ENCODE assay signal across 9 mouse cellular contexts in the genomic region with DNA sequence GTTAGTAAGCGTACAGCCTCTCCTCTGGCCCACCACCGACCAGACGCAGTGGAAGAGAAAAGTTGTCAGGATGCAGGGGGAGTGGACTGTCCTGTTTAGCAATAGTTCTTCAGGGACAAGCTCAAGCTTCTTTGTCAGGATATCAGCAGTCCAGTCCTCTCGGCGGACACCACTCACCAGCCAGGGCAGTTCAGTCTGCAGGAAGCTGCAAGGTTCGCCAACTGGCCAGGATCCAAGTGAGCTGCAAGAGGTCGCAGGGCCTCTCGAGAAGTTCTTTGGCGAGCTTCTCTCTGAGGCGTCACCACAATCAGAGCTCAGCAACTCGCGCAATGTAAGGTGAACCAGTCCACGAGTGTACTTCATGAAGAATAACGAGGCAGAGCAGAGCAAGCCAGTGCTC. TPM values are rescaled to one million over a fixed set of nuclear protein-coding genes. Genes with fewer than 3 reads are reported as not detected.
A peak's percentile ranks its signal among the peaks of the same experiment; 100 is the strongest.
DNase-seq lines count a peak whose midpoint lies in the region; ATAC-seq and TF ChIP-seq lines count a peak whose summit lies in the region.
"Had no signal": no experiment of that assay in that cellular context is flagged by ENCODE, and none has a peak within 500 bp of the region (broad histone marks: within the 10 kb centered on the region; RNA-seq: fewer than 3 reads in every experiment).

No protein-coding gene starts in this region.

- no peak overlapping the region for H3K27ac ChIP-seq in forebrain, embryonic 11.5 days (ENCODE audit: low read depth, low read length)
- no peak overlapping the region for H3K27ac ChIP-seq in forebrain, postnatal 0 days (ENCODE audit: low read depth, low read length)
- H3K27ac ChIP-seq in heart, embryonic 15.5 days: peak overlapping the region; percentile 55
- H3K27ac ChIP-seq in hindbrain, embryonic 16.5 days (ENCODE audit: low read depth, low read length): no peak overlapping the region
- H3K27ac ChIP-seq: macrophage had no signal

- H3K4me3 ChIP-seq in forebrain, embryonic 11.5 days (ENCODE audit: low read depth, low read length): no peak overlapping the region
- H3K4me3 ChIP-seq in forebrain, postnatal 0 days (ENCODE audit: low read depth, low read length): no peak overlapping the region
- no peak overlapping the region for H3K4me3 ChIP-seq in heart, embryonic 15.5 days
- H3K4me3 ChIP-seq in lung, adult 2 months (replicated peaks; ENCODE audit: extremely low read depth, low read depth, low read length): peak overlapping the region; percentile 31
- H3K4me3 ChIP-seq in hindbrain, embryonic 16.5 days (ENCODE audit: low read length): no peak overlapping the region

- no peak for TF ChIP-seq CTCF in forebrain, postnatal 0 days (IDR thresholded peaks at IDR 0.05; ENCODE audit: low read depth)
- TF ChIP-seq CTCF in lung, adult 2 months (IDR thresholded peaks at IDR 0.05; ENCODE audit: insufficient read depth, low read length): no peak

- H3K4me1 ChIP-seq in forebrain, embryonic 11.5 days (replicated peaks; ENCODE audit: control insufficient read depth, insufficient read depth, low read length): no peaks in the 10 kb centered on the region
- no peaks in the 10 kb centered on the region for H3K4me1 ChIP-seq in forebrain, postnatal 0 days (ENCODE audit: insufficient read depth)
- H3K4me1 ChIP-seq in heart, embryonic 15.5 days (replicated peaks): peaks cover 24% of the 10 kb centered on the region
- peaks cover 5% of the 10 kb centered on the region; the same call in 1 of the 2 replicates for H3K4me1 ChIP-seq in lung, adult 2 months (ENCODE audit: control insufficient read depth, insufficient read depth, low read length)
- no peaks in the 10 kb centered on the region for H3K4me1 ChIP-seq in hindbrain, embryonic 16.5 days (ENCODE audit: control insufficient read depth, insufficient read depth, low read depth, low read length)

- TF ChIP-seq POLR2A in lung, adult 2 months (IDR thresholded peaks at IDR 0.05; ENCODE audit: borderline replicate concordance, extremely low read depth, low read depth, low read length): no peak

- 88% methylated on average over 14 of the region's 14 CpGs for WGBS in forebrain, embryonic 11.5 days
- WGBS in forebrain, postnatal 0 days: 70% methylated on average over 14 of the region's 14 CpGs
- 35% methylated on average over 14 of the region's 14 CpGs for WGBS in heart, embryonic 15.5 days
- WGBS in lung, adult 2 months: 15% methylated on average over 14 of the region's 14 CpGs
- 70% methylated on average over 14 of the region's 14 CpGs for WGBS in hindbrain, embryonic 16.5 days

- H3K36me3 ChIP-seq in forebrain, embryonic 11.5 days (ENCODE audit: control insufficient read depth, insufficient read depth, low read length): no peaks in the 10 kb centered on the region
- no peaks in the 10 kb centered on the region for H3K36me3 ChIP-seq in forebrain, postnatal 0 days (ENCODE audit: insufficient read depth)
- H3K36me3 ChIP-seq in heart, embryonic 15.5 days: no peaks in the 10 kb centered on the region
- no peaks in the 10 kb centered on the region for H3K36me3 ChIP-seq in hindbrain, embryonic 16.5 days (ENCODE audit: control insufficient read depth, insufficient read depth, low read length)

- no peak overlapping the region for H3K4me2 ChIP-seq in forebrain, embryonic 11.5 days (ENCODE audit: low read depth, low read length, severe bottlenecking)
- H3K4me2 ChIP-seq in forebrain, postnatal 0 days (ENCODE audit: low read depth): no peak overlapping the region
- peak overlapping the region; percentile 14 for H3K4me2 ChIP-seq in heart, embryonic 15.5 days
- no peak overlapping the region for H3K4me2 ChIP-seq in hindbrain, embryonic 16.5 days (ENCODE audit: low read length)

- H3K9me3 ChIP-seq in forebrain, embryonic 11.5 days (ENCODE audit: control insufficient read depth, low read length): no peaks in the 10 kb centered on the region
- H3K9me3 ChIP-seq in forebrain, postnatal 0 days (ENCODE audit: low read length): no peaks in the 10 kb centered on the region
- H3K9me3 ChIP-seq in heart, embryonic 15.5 days (replicated peaks): no peaks in the 10 kb centered on the region
- H3K9me3 ChIP-seq in hindbrain, embryonic 16.5 days (ENCODE audit: control insufficient read depth, low read length): no peaks in the 10 kb centered on the region

- H3K27me3 ChIP-seq in forebrain, embryonic 11.5 days (ENCODE audit: control insufficient read depth, insufficient read depth, low read length): no peaks in the 10 kb centered on the region
- no peaks in the 10 kb centered on the region for H3K27me3 ChIP-seq in forebrain, postnatal 0 days (ENCODE audit: insufficient read depth, low read length)
- no peaks in the 10 kb centered on the region for H3K27me3 ChIP-seq in heart, embryonic 15.5 days
- H3K27me3 ChIP-seq in hindbrain, embryonic 16.5 days (replicated peaks; ENCODE audit: control insufficient read depth, insufficient read depth, low read length): no peaks in the 10 kb centered on the region

- DNase-seq in forebrain, embryonic 11.5 days (ENCODE audit: low spot score): peak; percentile 41
- no peak for DNase-seq in forebrain, postnatal 0 days
- peak; percentile 86 for DNase-seq in adrenal gland, postnatal 10 days
- peak; percentile 57 for DNase-seq in lung, adult 2 months
- no peak for DNase-seq in cerebellum, adult 9-10 months

- ATAC-seq in forebrain, embryonic 11.5 days (replicated peaks; ENCODE audit: low FRiP score): no peak
- ATAC-seq in forebrain, postnatal 0 days: no peak
- peak; percentile 61 for ATAC-seq in heart, embryonic 15.5 days (replicated peaks; ENCODE audit: insufficient number of reproducible peaks, insufficient read depth, low FRiP score, low read depth)
- no peak for ATAC-seq in inflammation-experienced regulatory T-cells, adult 6 months
- no peak for ATAC-seq in hindbrain, embryonic 16.5 days

- H3K9ac ChIP-seq in forebrain, embryonic 11.5 days (ENCODE audit: low read length): no peak overlapping the region
- H3K9ac ChIP-seq in forebrain, postnatal 0 days: no peak overlapping the region
- H3K9ac ChIP-seq in heart, embryonic 15.5 days: no peak overlapping the region
- H3K9ac ChIP-seq in hindbrain, embryonic 16.5 days (ENCODE audit: low read depth, low read length): no peak overlapping the region

RNA-seq across cellular contexts. Expression of a gene that starts 21.4 kb away (rescaled TPM):
- polyA plus RNA-seq in forebrain, embryonic 11.5 days (2014; fragmentation: Nextera tagmentation; extraction: Ambion mirVana): 13.7 and 13.9 TPM in 2 replicates
- total RNA-seq in forebrain, postnatal 0 days (2014; rRNA removed): 20.9 and 22.5 TPM in 2 replicates
- 4.2 and 6.8 TPM in 2 replicates for polyA plus RNA-seq in forebrain, postnatal 0 days (2015; fragmentation: Nextera tagmentation; extraction: Ambion mirVana)
- 1 to 10 TPM; 5.2 to 7.4 TPM for total RNA-seq in adrenal gland, postnatal 10 days (2021)
- 8.3 and 10.2 TPM in 2 replicates for polyA plus RNA-seq in heart, embryonic 15.5 days (2015; fragmentation: Nextera tagmentation; extraction: Ambion mirVana)
- polyA plus RNA-seq in lung, adult 2 months (2012; rRNA removed): 14.1 and 14.5 TPM in 2 replicates
- polyA plus RNA-seq in inflammation-experienced regulatory T-cells, adult 6 months (2017; shearing (Covaris generic)): 10 to 100 TPM in 1 of 3 experiments, 1 to 10 TPM in 2; 9.0 to 11.1 (median 9.3) TPM
- 13.0 and 15.6 TPM in 2 replicates for polyA plus RNA-seq in hindbrain, embryonic 16.5 days (2015; fragmentation: Nextera tagmentation; extraction: Ambion mirVana)

RNA-seq across cellular contexts. Expression of a gene that starts 34.4 kb away (rescaled TPM):
- 6.6 and 7.6 TPM in 2 replicates for polyA plus RNA-seq in forebrain, embryonic 11.5 days (2014; fragmentation: Nextera tagmentation; extraction: Ambion mirVana)
- 36.5 and 48.1 TPM in 2 replicates for total RNA-seq in forebrain, postnatal 0 days (2014; rRNA removed)
- 2.5 and 3.5 TPM in 2 replicates for polyA plus RNA-seq in forebrain, postnatal 0 days (2015; fragmentation: Nextera tagmentation; extraction: Ambion mirVana)
- total RNA-seq in adrenal gland, postnatal 10 days (2021): 10 to 100 TPM; 35.4 to 42.4 TPM
- 4.7 and 5.7 TPM in 2 replicates for polyA plus RNA-seq in heart, embryonic 15.5 days (2015; fragmentation: Nextera tagmentation; extraction: Ambion mirVana)
- 48.2 and 55.8 TPM in 2 replicates for polyA plus RNA-seq in lung, adult 2 months (2012; rRNA removed)
- polyA plus RNA-seq in inflammation-experienced regulatory T-cells, adult 6 months (2017; shearing (Covaris generic)): 10 to 100 TPM in 1 of 3 experiments, 1 to 10 TPM in 2; 5.1 to 23.3 (median 6.8) TPM
- 4.0 and 4.1 TPM in 2 replicates for polyA plus RNA-seq in hindbrain, embryonic 16.5 days (2015; fragmentation: Nextera tagmentation; extraction: Ambion mirVana)

RNA-seq across cellular contexts. Expression of a gene that starts 53.4 kb away (rescaled TPM):
- polyA plus RNA-seq in forebrain, embryonic 11.5 days (2014; fragmentation: Nextera tagmentation; extraction: Ambion mirVana): 3.2 and 4.2 TPM in 2 replicates
- 84.2 and 85.2 TPM in 2 replicates for total RNA-seq in forebrain, postnatal 0 days (2014; rRNA removed)
- polyA plus RNA-seq in forebrain, postnatal 0 days (2015; fragmentation: Nextera tagmentation; extraction: Ambion mirVana): 3.1 and 5.0 TPM in 2 replicates
- 10 to 100 TPM; 15.7 to 21.6 TPM for total RNA-seq in adrenal gland, postnatal 10 days (2021)
- 0.60 and 1.0 TPM in 2 replicates for polyA plus RNA-seq in heart, embryonic 15.5 days (2015; fragmentation: Nextera tagmentation; extraction: Ambion mirVana)
- polyA plus RNA-seq in lung, adult 2 months (2012; rRNA removed): 31.3 and 32.8 TPM in 2 replicates
- polyA plus RNA-seq in inflammation-experienced regulatory T-cells, adult 6 months (2017; shearing (Covaris generic)): not detected
- polyA plus RNA-seq in hindbrain, embryonic 16.5 days (2015; fragmentation: Nextera tagmentation; extraction: Ambion mirVana): 2.5 and 4.9 TPM in 2 replicates

RNA-seq across cellular contexts. Expression of a gene that starts 55.0 kb away (rescaled TPM):
- 141 and 154 TPM in 2 replicates for polyA plus RNA-seq in forebrain, embryonic 11.5 days (2014; fragmentation: Nextera tagmentation; extraction: Ambion mirVana)
- 44.4 and 44.9 TPM in 2 replicates for total RNA-seq in forebrain, postnatal 0 days (2014; rRNA removed)
- polyA plus RNA-seq in forebrain, postnatal 0 days (2015; fragmentation: Nextera tagmentation; extraction: Ambion mirVana): 147 and 158 TPM in 2 replicates
- 100 to 1,000 TPM; 119 to 134 TPM for total RNA-seq in adrenal gland, postnatal 10 days (2021)
- polyA plus RNA-seq in heart, embryonic 15.5 days (2015; fragmentation: Nextera tagmentation; extraction: Ambion mirVana): 144 and 160 TPM in 2 replicates
- polyA plus RNA-seq in lung, adult 2 months (2012; rRNA removed): 129 and 145 TPM in 2 replicates
- 100 to 1,000 TPM; 132 to 166 (median 135) TPM for polyA plus RNA-seq in inflammation-experienced regulatory T-cells, adult 6 months (2017; shearing (Covaris generic))
- 140 and 150 TPM in 2 replicates for polyA plus RNA-seq in hindbrain, embryonic 16.5 days (2015; fragmentation: Nextera tagmentation; extraction: Ambion mirVana)

Comparison
In these comparisons a context has a peak if more than half of its experiments do, and no peak if none do; other contexts are left out.
1. DNase-seq: peak in forebrain, embryonic 11.5 days (single experiment), adrenal gland, postnatal 10 days (single experiment) and lung, adult 2 months (single experiment); none in forebrain, postnatal 0 days (single experiment) and cerebellum, adult 9-10 months (single experiment).